Mouse (Mus musculus) mouse trophoblast stem cell (cell line): ENCODE results near the gene Lrg1.

ENCODE experiments used
- in situ Hi-C, 2 experiments: fragments of 300-500 bp; cut with MseI, MboI; formaldehyde crosslinking; loops; 2 replicates in 1 of 2; 3 replicates in 1 of 2; pipeline ENCODE4 v1.15.1; 2025

The Lrg1 gene

GRCm38 (mm10) chr17:56136558-56136957 lies 14.8 kb upstream of the Lrg1 start:
- in situ Hi-C loops = no loop called here

- in situ Hi-C loops = no loop called here
Observed at GRCm38 (mm10) chr17:56134463-56134971, 12.7 kb upstream of the Lrg1 start.

DNA sequence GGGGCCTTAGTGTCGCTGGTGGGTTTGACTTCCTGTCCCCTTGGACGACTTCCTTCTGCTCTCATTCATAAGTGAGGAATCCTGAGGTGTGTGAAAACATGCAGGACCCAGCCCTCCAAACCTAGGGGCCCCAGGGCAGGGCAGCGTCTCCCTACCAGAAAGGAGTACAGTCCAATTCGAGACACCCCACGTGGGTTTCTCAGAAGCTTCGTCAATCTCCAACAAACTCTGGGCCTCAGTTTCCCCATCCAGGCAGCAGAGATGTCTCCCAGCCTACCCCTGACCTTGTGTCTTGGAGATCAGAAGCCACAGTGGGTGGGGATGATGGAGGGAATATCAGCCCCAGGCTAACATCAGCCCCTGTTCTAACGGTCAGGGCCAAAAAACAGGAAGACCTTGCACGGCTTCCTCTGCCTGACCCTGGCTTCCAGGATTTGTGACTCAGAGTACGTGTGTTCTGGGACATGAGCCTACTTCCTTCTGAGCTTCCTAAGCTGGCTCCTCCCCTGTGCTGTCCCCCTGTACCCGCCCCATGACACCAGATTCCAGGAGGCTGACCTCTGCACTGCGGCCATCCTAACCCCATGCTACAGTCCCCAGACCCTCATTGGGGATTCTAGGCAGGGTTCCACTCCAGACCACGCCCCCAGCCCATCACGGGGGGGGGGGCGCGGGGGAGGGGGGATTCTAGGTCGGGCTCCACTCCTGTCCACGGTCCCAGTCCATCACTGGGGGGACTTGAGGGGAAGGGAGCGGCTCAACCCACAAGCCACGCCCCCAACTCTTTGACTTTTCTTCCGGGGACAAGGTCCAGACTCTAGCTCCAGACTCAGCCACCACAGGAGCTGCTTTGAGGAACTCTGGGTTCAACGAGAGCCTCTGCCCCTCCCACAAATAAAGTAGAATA lies 11.9 kb upstream of the Lrg1 start:
- in situ Hi-C loops = no loop called here

GRCm38 (mm10) chr17:56132661-56133060 lies 10.9 kb upstream of the Lrg1 start:
- in situ Hi-C loops = no loop called here

DNA sequence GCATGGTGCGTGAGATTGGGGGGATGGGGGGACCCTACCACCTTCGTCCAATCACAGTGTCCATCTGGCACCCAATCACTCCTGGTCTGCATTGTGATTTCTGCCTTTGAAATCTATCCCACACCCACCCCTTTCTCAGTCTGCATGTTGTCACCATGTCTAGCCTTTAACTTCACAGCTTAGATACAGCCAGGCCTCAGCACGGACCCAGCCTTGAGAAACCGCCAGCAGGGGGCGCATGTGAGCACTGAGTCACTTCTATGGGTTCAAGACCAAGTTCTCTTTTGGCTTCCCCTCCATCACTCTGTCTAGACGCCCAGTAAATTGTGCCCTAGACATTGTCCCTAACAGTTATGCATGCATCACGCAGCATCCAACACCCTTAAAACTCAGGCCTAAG lies 10.0 kb upstream of the Lrg1 start:
- in situ Hi-C loops = no loop called here

DNA sequence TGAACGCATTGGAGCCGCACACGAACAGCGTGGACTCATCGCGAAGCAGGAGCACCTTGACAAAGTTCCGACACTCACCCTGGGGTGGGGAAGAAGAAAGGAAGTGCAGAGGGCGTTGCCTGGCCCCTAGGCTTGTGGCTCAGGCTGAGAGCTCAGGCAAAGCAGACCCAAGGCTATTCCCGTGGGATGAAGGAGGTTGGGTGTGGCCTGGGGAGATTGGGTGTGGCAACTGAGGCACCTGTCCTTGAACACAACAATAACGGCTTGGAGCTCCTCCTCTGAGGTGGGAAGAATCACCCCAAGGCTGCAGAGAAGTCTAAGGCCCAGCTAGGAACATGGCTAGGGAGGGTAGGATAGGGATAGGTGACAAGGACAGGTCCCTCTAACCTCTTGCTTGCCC lies 9.3 kb upstream of the Lrg1 start:
- in situ Hi-C loops = no loop called here

GRCm38 (mm10) chr17:56128246-56128645 lies 6.4 kb upstream of the Lrg1 start:
- in situ Hi-C loops = no loop called here

- in situ Hi-C loops = no loop called here
Observed at GRCm38 (mm10) chr17:56126175-56126574, 4.4 kb upstream of the Lrg1 start.

GRCm38 (mm10) chr17:56125276-56125630 lies 3.5 kb upstream of the Lrg1 start:
- in situ Hi-C loops = no loop called here

DNA sequence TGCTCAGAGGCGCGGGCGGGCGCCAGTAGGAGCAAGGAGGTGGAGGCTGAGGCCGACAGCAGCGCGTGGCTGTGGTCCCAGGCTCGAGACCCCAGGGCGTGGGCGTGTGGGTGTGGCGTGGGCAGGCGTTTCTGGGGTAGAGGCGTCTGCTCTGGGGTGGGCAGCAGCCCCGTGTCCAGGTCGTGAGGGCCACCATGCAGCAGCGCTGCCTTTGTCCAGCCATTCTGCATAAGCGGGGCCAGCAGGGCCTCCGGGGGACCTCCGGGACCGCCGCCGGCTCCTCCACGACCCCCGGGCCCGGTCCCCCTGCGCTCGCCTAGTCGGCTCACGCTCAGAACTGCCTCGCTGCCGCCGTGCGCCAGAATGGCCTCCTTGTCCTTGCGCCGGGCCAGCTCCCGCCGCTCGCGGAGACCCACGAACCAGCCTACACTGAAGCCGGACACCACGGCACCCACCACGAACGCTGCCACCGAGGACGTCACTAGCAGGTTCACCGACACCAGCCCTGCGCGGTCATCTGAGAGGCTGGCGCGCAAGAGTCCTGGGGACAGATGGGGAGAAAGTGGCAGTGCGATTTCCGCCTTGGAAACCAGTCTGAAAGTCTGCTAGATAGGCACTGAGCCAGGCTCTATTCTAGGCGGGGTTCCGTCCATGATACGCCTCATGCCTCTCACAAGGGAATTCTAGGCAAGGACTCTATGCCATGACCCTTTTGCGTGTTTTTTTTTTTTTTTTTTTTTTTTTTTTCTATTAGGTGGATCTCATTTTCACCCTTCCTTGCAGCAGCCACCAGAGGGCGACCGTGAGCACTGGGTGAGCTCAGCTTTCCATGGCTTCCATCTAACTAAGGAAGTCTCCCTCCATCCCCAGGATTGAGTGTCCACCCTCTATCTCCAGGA lies 2.8 kb upstream of the Lrg1 start:
- in situ Hi-C loops = no loop called here

- in situ Hi-C loops = no loop called here
Observed at GRCm38 (mm10) chr17:56123681-56124340, 2.0 kb upstream of the Lrg1 start.

DNA sequence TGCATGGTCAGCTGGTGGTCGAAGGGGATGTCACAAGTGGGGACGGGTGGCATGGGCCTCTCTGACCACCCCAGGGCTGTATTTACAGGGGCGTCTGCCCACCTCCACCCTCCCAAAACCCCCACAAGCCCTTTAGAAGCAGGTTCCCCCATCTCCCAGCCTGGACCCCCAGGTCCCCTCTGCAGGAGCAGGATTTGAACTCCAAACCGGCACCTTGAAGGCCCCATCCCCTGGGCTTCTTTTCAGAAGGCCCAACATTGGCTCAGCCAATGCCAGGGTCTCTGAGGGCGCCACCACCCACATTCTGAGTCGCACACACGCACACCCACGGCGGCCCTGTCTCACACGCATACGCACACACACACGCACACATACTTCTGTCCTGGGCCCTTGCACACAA lies 1.4 kb upstream of the Lrg1 start:
- in situ Hi-C loops = no loop called here

DNA sequence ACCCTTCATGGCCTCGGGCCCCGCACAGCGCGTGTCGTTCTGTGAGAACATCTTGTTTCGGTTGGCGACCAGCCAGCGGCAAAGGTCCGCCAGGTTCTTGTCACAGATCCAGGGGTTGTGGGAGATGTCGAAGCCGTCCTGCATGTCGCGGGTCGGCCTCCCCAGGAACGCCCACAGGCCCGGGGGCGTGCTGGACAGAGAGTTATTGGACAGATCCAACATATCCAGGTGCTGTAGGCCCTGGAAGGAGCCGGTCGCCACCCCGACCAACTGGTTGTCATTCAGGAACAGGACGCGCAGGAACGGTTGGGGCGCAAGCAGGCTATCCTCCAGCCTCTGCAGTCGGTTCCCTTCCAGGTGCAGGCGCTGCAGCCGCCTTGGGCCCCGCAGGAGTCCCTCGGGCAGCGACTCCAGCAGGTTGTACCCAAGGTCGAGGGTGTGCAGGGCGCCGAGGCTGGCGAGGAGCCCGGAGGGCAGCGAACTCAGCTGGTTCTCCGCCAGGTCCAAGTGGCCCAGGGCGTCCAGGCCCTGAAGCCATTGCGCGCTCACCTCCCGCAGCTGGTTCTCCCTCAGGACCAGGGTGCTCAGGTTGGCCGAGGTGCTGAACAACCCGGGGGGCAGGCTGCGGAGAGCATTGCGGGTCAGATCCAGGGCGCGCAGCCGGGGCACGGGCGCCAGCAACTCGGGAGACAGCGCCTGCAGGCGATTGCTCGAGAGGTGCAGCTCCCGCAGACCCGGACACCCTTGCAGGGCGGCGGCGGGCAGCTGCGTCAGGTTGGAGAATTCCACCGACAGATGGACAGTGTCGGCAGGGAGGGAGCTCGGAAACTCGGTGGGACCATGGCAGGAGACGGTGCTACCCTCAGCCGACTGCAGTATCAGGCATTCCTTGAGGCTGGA lies 1.6 kb downstream of the Lrg1 start:
- in situ Hi-C loops = no loop called here

DNA sequence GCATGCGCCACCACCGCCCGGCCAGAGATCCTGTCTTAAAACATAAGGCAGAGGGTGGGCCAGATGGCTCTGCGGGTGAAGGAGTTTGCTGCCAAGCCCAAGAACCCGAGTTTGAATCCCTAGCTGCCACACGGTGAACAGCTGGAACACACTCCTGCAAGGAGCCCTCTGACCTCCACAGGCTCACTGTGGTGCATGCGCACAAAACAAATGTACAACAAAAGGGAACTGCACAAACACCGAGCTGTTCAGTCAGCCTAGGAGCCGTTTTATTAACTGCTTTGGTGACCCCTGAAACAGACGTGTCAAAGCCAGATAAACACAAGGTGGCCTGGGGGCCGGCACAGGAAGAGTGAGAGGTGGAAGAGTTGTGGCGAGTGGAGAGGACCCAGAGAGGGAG lies 2.4 kb downstream of the Lrg1 start:
- in situ Hi-C loops = no loop called here

- in situ Hi-C loops = no loop called here
Observed at GRCm38 (mm10) chr17:56117251-56117710, 4.5 kb downstream of the Lrg1 start, which contains the start of gene Plin5. Gene Plin5, minus strand, starts transcription at chr17:56117596.

DNA sequence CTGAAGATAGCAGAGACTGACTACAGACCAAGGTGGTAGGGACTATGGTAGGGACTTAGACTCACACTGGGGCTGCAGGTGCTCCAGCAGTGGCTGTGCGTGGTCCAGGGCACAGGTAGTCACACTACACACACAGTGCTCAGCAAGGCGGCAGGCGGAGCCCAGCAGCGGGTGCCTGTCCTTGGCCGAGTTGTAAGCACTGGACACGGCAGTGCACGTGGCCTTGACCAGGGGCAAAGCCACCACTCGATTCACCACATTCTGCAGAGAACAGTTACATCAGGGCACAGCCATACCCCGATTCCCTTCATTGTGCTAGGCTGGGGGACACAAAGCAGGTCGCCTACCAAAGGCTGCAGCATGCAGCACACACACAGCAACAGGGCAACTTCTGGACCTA lies 5.6 kb downstream of the Lrg1 start:
- in situ Hi-C loops = no loop called here

DNA sequence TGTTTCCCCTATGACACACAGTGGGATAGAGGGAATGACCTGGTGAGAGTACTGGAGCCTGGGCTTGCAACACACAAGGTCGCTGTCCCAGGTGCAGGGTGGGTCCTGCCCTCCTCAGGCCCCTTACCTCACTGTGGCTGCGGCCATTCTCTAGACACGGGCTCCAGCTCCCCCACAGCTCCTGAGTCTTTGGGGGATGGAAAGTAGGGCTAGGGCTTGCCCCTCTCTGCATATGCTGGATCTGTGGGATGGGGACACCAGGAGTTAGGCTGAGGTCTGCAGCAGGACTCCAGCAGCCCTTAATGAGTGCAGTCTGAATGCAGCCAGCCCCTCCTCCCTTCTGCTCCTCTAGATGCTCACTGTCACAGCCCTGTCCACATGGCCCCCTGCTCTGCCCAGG lies 9.1 kb downstream of the Lrg1 start:
- in situ Hi-C loops = no loop called here

DNA sequence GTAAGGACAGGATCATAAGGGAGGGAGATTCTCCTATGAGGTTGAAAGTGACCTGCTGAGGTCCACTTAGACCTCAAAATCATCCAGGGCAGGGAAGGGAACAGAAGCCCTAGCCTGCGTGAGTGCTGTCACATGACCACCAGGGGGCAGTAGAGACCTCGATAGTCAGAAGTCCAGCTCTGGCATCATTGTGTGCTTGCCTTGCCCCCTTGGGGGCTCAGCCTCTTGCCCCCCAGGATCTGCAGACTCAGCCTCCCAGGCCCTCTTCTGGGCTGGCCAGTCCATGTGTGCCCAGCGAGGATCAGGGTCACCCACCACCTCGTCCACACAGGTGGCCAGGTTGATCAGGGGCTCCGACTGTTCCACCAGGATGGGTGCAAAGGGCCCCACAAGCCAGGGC lies 9.9 kb downstream of the Lrg1 start:
- in situ Hi-C loops = no loop called here

GRCm38 (mm10) chr17:56111021-56111420 lies 10.8 kb downstream of the Lrg1 start:
- in situ Hi-C loops = no loop called here

DNA sequence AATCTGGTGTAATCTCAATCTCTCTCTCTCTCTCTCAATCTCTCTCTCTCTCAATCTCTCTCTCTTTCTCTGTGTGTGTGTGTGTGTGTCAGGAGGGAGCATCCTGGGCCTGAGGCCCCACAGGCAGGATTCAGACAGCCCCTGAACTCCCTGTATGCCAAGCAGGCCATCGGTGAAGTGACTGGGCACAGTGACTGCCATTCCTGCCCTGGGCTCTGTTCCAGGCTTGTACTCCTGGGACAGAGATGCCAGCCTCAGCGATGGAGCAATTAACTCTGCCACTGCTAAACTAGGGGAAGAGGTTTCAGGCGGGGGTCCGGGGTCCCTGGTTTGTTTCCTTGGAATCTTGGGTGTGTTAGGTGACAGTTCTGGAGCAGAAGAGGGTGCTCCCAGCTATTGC lies 11.2 kb downstream of the Lrg1 start:
- in situ Hi-C loops = no loop called here
